Mouse (Mus musculus) heart, embryonic 14.5 days (tissue): Measurements from ENCODE around the gene Gm12184. TPM values are rescaled to one million over a fixed set of nuclear protein-coding genes. Genes with fewer than 3 reads are reported as not detected.

Source experiments
- ATAC-seq: fragments of 200-750 bp; cut with Nextera tagmentation; 2 replicates; pipeline ENCODE4 v1.8.0; 2017; ENCODE audit warnings: low read depth, moderate TSS enrichment; ENCODE audit not compliant: insufficient number of reproducible peaks, insufficient read depth, low FRiP score
- H3K27ac ChIP-seq, 2 experiments: fragments of 200-500 bp in 1 of 2; fragments of 300-500 bp in 1 of 2; sonication (generic) in 1 of 2; replicated peaks in 1 of 2; 2 replicates each; pipeline ENCODE4 v1.5.1; 2012 to 2014; ENCODE audit warnings: low read depth in 2 of 2, low read length in 2 of 2, control low read depth in 1 of 2, mild to moderate bottlenecking in 1 of 2, mixed read lengths in 1 of 2; ENCODE audit not compliant: control insufficient read depth in 1 of 2, insufficient read depth in 1 of 2
- H3K27me3 ChIP-seq: fragments of 300-500 bp; sonication (generic); 2 replicates; pipeline ENCODE4 v1.6.1; 2014; ENCODE audit warnings: mild to moderate bottlenecking, low read length, control low read depth; ENCODE audit not compliant: control insufficient read depth, insufficient read depth
- H3K36me3 ChIP-seq: fragments of 300-500 bp; sonication (generic); 2 replicates; pipeline ENCODE4 v1.6.1; 2014; ENCODE audit warnings: mild to moderate bottlenecking, control low read depth, low read length, mixed read lengths; ENCODE audit not compliant: control insufficient read depth, insufficient read depth
- H3K4me1 ChIP-seq, 2 experiments: fragments of 200-500 bp in 1 of 2; fragments of 300-500 bp in 1 of 2; sonication (generic) in 1 of 2; 2 replicates each; pipeline ENCODE4 v1.6.1; 2012 to 2014; ENCODE audit warnings: low read length in 2 of 2, control low read depth in 1 of 2, mixed read lengths in 1 of 2; ENCODE audit not compliant: control insufficient read depth in 2 of 2, insufficient read depth in 2 of 2
- H3K4me2 ChIP-seq: fragments of 300-500 bp; sonication (generic); 2 replicates; pipeline ENCODE4 v1.6.1; 2014; ENCODE audit warnings: mild to moderate bottlenecking, low read length
- H3K4me3 ChIP-seq, 2 experiments: fragments of 200-500 bp in 1 of 2; fragments of 300-500 bp in 1 of 2; sonication (generic) in 1 of 2; 2 replicates each; pipeline ENCODE4 v1.5.1; 2012 to 2014; ENCODE audit warnings: low read length in 2 of 2, mild to moderate bottlenecking in 2 of 2, control low read depth in 1 of 2, low read depth in 1 of 2, moderate library complexity in 1 of 2; ENCODE audit not compliant: control insufficient read depth in 1 of 2, insufficient read depth in 1 of 2
- H3K9ac ChIP-seq: fragments of 300-500 bp; sonication (generic); 2 replicates; pipeline ENCODE4 v1.6.1; 2014; ENCODE audit warnings: mild to moderate bottlenecking, low read length
- H3K9me3 ChIP-seq: fragments of 300-500 bp; sonication (generic); 2 replicates; pipeline ENCODE4 v1.6.1; 2016; ENCODE audit warnings: low read length, control low read depth; ENCODE audit not compliant: control insufficient read depth
- WGBS: fragments of 180-500 bp; shearing (Covaris S2); extraction: QIAGEN DNeasy Blood & Tissue Kit; methylation state at CpG from one replicate; pipeline ENCODE4 v1.1.7; 2014; 5-methylcytosine and 5-hydroxymethylcytosine counted together
- polyA plus RNA-seq: library from polyadenylated mRNA; unstranded; fragments of >200 nt; fragmentation: Nextera tagmentation; extraction: Ambion mirVana; gene quantifications from 2 replicates; pipeline ENCODE4 v1.2.1, GENCODE M21; 2014

Gene Gm12184
- polyA plus RNA-seq, 1 experiment from 2014 or later: 5.7 TPM

DNA sequence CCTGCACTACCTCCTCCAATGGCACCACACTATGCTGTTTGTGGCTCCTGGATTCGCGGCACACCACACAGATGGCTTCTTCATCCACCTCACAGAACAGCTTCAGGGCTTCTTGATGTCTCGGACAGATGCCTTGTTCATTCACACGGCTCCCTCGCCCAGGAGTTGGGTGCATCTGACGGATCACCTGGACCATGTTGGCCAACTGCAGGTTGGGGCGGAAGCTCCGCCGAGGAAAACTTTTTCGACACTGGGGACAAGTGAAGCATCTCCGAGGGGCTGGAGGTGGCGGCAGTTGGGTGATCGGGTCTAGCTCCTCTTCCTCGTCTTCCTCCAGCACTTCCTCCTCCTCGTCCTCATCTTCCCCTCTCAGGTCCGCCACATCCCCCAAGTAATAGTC is 10.6 kb downstream of the Gm12184 start:
- Histone ChIP-seq H3K27me3 (no peaks in the 10 kb centered on the region), H3K4me1 (peaks cover 7 to 14% of the 10 kb centered on the region in 2 experiments), H3K4me2 (peak overlapping the region; percentile 90), H3K27ac (no peak overlapping the region), H3K4me3 (peak overlapping the region; percentile 82 to 86), H3K9ac (peak overlapping the region; percentile 89), H3K36me3 (peaks cover 46% of the 10 kb centered on the region), H3K9me3 (no peaks in the 10 kb centered on the region)
- WGBS: 74% methylated on average over 16 of the region's 16 CpGs
- ATAC-seq: no peak

DNA sequence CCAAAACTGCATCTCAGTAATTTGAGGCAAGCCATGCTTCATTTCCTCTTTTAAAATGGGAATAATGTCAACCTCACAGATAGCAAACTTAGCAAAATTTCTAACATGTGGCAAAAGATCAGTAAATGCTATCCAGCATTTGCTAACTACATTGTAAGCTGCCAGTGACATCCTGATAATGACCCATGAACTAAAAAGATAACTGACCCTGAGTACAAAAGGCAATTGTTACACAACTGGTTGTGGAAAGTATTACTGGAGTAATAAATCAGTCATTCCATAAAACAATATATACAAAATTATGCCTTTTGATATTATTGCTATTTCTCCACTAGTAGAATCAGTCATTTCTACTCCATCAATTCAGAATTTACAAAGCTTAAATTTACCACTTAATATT is 12.7 kb downstream of the Gm12184 start:
- Histone ChIP-seq H3K4me2 (no peak overlapping the region), H3K27me3 (no peaks in the 10 kb centered on the region), H3K4me3 (no peak overlapping the region), H3K9me3 (no peaks in the 10 kb centered on the region), H3K27ac (no peak overlapping the region), H3K9ac (no peak overlapping the region), H3K36me3 (peaks cover 66% of the 10 kb centered on the region), H3K4me1 (peaks cover 7 to 16% of the 10 kb centered on the region in 2 experiments)
- no peak for ATAC-seq

DNA sequence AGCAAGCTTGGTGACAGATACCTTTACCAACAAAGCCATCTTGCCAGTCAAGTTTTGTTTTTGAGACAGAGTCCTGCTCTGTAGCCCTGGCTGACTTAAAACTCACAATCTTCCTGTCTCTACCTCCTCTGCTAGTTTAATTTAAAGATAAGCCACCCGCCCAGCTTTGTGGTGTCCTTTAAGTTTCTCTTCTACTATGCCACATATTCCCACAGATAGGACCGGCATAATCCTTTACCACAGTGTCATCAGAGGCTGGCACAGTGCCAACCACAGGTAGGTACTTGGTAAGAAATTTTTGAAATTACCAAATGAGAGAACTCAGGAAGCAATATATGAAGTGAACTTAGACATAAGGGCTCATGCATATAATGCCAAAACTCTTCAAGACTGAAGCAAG is 16.3 kb downstream of the Gm12184 start:
- ATAC-seq: no peak
- Histone ChIP-seq H3K9ac (no peak overlapping the region), H3K27ac (no peak overlapping the region), H3K27me3 (no peaks in the 10 kb centered on the region), H3K9me3 (no peaks in the 10 kb centered on the region), H3K36me3 (peaks cover 96% of the 10 kb centered on the region), H3K4me2 (no peak overlapping the region), H3K4me3 (no peak overlapping the region), H3K4me1 (peaks cover 0 to 3% of the 10 kb centered on the region in 2 experiments; a peak in 1 of 4 replicates)
- WGBS: 73% methylated on average over 2 of the region's 2 CpGs

DNA sequence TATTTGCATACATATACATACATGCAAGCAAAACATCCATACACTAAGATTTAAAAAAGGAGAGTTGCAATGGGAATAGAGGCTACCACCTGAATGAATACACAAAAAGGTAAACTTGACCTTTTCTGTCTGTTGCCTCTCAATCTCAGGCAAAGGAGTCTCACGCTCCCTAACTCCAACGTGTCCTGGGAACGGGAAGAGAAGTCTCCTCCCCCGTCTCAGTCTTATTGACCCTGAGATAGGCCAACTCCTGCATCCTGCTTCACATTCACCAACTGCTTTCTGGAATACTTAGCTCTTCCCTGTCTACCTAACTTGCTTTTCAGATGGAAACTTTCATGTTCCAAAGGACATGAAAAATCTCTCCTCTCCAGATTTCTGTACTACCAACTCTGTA is 17.0 kb downstream of the Gm12184 start:
- no peaks in the 10 kb centered on the region for H3K9me3 ChIP-seq
- H3K4me3 ChIP-seq: no peak overlapping the region
- H3K4me2 ChIP-seq: no peak overlapping the region
- no peaks in the 10 kb centered on the region for H3K27me3 ChIP-seq
- 43% methylated on average over 4 of the region's 4 CpGs for WGBS
- H3K27ac ChIP-seq: no peak overlapping the region
- no peak for ATAC-seq
- H3K4me1 ChIP-seq: 0 out of 4 replicates have a peak, but pooled peaks cover 0 to 2% of the 10 kb centered on the region in 2 experiments
- H3K9ac ChIP-seq: no peak overlapping the region
- peaks cover 97% of the 10 kb centered on the region for H3K36me3 ChIP-seq

DNA sequence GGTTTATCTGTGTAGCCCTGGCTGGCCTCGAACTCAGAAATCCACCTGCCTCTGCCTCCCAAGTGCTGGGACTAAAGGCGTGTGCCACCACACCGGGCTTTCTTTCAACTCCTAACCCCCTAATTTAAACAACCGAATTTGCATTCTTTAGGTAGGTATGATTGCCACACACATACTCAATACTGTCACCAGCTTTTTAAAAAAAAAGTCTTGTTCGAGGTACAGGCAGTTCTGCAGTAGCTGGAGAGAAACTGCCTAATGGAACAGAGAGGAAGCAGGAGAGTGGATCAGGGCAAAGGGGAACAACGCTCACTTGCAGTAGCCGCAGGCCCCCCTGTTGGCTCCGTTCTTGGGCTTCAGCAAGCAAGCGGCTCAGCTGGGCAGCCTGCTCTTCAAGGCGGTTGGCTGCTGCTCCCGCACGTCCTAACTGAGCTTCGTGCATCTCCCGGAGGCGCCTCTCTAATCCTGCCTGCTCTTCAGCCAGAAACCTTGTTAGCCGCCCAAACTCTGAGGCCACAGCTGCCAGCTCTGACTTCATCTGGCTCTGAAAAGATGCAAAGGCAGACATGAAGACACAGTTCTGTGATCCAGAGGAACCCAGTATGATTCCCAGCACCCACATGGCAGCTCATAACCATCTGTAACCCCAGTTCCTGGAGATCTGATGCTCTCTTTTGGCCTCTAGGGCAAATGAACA is 17.6 kb downstream of the Gm12184 start:
- H3K4me2 ChIP-seq: no peak overlapping the region
- peaks cover 99% of the 10 kb centered on the region for H3K36me3 ChIP-seq
- no peak overlapping the region for H3K27ac ChIP-seq
- no peak overlapping the region for H3K4me3 ChIP-seq
- no peaks in the 10 kb centered on the region for H3K9me3 ChIP-seq
- no peak overlapping the region for H3K9ac ChIP-seq
- H3K27me3 ChIP-seq: no peaks in the 10 kb centered on the region
- 66% methylated on average over 16 of the region's 16 CpGs for WGBS
- no peak for ATAC-seq
- H3K4me1 ChIP-seq: 0 out of 4 replicates have a peak, but pooled peaks cover 0 to 2% of the 10 kb centered on the region in 2 experiments

DNA sequence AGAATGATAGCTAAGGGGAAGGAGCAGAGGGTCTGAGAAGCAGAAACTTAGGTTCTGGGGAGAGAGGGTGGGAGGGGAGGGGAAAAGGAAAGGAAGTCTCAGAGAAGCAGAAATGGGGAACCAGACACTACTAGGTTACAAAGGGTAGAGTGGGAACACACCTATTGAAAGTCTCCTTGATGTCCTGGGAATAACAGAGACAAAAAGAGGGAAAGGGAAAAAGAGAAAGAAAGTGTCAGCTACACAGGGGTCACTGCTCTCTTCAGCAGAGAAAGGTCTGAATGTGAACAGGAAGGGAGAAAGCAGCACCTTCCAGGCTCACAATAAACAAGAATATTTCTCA is 18.2 kb downstream of the Gm12184 start:
- H3K27me3 ChIP-seq: no peaks in the 10 kb centered on the region
- no peak overlapping the region for H3K4me2 ChIP-seq
- no peak overlapping the region for H3K27ac ChIP-seq
- no peaks in the 10 kb centered on the region for H3K9me3 ChIP-seq
- H3K4me3 ChIP-seq: no peak overlapping the region
- no peak overlapping the region for H3K9ac ChIP-seq
- ATAC-seq: no peak
- H3K36me3 ChIP-seq: peaks cover 99% of the 10 kb centered on the region
- 0 out of 4 replicates have a peak, but pooled peaks cover 0 to 2% of the 10 kb centered on the region in 2 experiments for H3K4me1 ChIP-seq

DNA sequence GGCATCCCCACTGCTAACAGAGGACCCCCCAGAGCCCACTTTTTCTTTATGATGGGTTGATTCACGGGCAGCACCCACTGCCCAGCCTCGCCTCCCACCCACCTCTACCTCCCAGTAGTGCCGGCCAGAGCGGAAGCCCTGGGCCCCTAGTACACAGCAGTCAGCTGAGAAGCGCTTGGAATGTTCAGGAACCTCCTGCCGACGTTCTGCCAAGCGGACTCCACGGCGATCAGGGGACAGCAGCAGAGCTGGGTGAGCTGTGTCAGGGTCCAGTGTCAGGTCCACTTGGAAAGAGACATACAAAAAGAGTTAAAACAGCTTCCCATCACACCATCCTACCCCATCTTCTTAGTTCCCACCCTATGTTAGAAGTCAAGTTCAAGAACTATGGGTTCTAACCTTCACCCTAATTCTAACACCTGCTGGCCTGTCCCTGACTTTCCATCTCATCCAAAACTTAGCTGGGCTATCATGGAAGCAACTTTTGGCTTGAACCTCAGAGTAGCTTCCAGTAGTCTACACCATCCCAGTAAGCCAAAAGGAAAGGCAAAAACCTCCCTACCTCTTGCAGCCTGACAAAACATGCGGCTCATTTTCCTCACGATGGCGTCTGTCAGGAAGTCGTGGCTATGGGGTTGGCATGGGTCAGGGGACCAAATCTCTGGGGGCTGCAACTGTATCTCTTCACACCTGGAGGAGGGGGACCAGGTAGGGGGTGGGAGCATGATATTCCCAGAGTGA is 18.7 kb downstream of the Gm12184 start:
- H3K4me3 ChIP-seq: no peak overlapping the region
- WGBS: 58% methylated on average over 14 of the region's 14 CpGs
- H3K36me3 ChIP-seq: peaks cover 100% of the 10 kb centered on the region
- H3K27ac ChIP-seq: no peak overlapping the region
- no peak overlapping the region for H3K4me2 ChIP-seq
- H3K9ac ChIP-seq: no peak overlapping the region
- H3K4me1 ChIP-seq: 0 out of 4 replicates have a peak, but pooled peaks cover 0 to 2% of the 10 kb centered on the region in 2 experiments
- 0 out of 2 replicates have a peak, but pooled peaks have one; percentile 29 for ATAC-seq
- H3K9me3 ChIP-seq: no peaks in the 10 kb centered on the region
- H3K27me3 ChIP-seq: no peaks in the 10 kb centered on the region
